Mouse (Mus musculus) T-helper 17 cell (primary cell): ENCODE measurements around the gene Sema3b.

ENCODE experiments used
- in situ Hi-C, 2 experiments: fragments of 300-600 bp; cut with MboI, MseI; formaldehyde crosslinking; loops; 1 replicate in 1 of 2; 2 replicates in 1 of 2; pipeline ENCODE4 v1.15.1; 2025; ENCODE audit warnings: high pct_unique_total_duplicates in 2 of 2

Gene Sema3b

DNA sequence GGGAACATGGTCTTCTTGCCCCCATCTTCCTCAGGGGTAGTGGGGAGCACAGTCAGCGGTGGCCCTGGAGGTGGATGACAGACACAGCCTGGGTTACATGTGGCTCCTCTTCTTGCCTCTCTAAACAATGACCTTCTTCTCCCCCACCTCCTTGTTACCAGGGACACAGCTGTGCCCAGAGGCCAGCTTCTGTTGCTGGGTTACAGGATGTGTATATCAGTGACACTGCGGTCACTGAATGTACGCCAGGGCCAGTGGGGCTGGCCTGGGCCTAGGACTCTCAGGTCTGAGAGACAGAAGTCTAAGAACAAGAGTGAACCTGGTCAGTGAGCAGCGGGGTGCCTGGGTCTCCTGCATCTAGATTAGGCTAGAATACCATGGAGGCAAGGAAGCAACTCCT is 6.0 kb upstream of the Sema3b start:
- in situ Hi-C loops, result no loop called here

DNA sequence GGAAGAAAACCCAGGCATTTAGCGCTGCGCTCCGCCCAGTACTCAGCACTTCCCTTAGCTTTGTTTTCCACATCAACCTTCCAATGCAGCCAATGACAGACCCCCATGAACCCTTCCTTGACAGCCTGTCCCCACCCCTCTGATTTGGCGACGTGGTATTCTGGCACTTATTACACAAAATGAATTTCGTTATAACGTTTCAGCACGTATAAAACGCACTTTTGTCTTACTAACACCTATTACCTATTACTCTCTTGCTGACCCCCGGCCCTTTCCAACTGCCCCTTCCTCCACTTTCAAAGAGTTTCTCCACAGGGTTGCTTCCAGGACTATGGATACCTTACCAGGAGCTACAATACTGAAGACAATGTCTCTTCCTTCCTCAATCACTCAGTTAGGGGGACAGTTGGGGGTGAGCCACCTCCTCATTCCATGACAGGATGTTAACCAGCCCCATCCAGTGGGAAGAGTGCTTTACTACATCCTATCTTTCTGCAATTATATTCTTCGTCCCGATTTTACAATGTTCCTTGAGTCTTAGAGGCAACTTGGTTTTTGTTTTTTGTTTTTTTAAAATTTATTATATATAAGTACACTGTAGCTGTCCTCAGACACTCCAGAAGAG is 4.0 kb upstream of the Sema3b start:
- in situ Hi-C loops, result no loop called here

DNA sequence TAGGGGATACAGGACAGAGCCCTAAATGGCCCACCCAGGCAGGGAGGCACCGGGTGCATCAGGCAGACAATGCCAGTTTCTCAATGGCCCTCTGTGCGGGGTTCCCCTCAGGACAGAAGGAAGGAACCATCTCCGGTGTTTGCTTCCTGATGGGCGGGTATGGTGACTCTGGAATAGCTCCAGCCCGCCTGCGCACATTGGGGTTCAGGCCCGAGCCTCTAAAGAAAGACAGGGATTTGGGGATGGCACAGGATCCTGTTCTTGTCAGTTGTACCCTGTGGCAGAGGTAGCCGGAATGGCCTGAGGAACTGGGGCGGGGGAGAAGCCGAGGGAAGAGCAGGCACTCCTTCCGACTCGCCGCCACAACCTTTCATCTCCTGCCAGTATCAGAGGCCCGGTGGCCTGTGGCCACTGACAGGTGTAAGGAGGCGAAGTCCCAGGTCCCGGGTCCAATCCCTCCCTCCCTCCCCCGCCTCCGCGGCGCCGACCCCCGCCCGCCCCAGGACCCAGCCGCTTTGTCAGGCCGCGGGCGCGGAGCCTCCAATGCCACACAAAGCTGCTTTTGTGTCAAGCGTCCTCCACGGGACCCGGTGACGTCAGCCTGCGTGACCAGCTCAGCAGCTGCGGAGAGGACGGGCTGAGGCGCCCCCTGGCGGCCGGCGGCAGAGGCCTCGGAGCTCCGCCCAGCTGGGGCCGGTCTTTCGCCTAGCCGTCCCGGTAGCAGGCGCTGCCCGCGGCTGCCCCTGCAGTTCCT is 3.3 kb upstream of the Sema3b start:
- in situ Hi-C loops, result no loop called here

DNA sequence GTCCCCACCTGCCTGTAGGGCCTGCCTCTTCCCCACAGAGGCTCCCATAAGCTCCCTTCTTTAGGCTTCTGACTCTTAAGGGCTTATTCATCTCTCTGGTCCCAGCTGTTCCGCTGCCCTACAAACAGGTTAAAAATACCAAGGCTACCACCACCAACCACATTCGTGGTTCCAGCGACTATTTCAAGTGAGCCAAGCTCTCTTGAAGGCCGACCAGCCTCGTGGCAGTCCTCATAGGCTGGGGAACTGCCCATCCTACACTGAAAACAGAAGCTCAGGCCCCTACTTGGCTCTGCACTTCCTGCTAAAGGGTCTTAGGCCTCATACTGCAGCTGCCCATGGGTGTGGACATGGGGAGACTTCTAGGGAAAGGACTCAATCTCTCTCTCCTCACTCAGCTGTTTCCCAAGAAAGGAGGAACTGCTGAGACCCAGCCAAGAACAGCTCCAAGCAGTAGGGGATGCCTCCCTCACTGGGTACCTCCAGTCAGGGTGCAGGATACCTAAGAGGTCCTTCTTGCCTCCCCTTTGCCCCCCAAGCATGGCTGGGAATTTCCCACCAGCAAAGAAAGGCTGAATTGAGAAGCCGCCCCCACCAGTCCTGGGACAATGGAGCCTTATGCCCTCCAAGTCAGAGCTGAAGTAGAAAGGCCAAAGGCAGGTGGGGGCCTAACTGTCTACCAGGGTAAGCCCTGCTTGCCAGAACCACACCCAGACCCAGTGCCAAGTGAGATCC is 2.6 kb upstream of the Sema3b start:
- in situ Hi-C loops, result no loop called here

DNA sequence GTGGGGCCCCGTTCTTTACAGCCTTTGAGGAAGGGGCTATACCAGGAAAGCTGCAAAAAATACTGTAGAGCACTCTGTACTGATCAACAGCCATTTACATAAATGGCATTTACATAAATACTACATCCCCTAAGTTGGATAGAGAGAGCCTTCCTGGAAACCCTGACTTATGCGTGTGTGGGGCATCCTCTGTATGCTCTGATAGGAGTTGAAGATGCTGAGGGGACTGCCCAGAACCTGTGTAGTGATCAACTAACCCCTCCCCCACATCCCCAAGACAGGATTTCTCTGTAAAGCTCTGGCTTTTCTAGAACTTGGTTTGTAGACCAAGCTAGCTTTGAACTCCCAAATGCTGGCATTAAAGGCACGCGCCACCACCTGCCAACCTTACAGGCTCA is 403 bp upstream of the Sema3b start:
- in situ Hi-C loops, result no loop called here

DNA sequence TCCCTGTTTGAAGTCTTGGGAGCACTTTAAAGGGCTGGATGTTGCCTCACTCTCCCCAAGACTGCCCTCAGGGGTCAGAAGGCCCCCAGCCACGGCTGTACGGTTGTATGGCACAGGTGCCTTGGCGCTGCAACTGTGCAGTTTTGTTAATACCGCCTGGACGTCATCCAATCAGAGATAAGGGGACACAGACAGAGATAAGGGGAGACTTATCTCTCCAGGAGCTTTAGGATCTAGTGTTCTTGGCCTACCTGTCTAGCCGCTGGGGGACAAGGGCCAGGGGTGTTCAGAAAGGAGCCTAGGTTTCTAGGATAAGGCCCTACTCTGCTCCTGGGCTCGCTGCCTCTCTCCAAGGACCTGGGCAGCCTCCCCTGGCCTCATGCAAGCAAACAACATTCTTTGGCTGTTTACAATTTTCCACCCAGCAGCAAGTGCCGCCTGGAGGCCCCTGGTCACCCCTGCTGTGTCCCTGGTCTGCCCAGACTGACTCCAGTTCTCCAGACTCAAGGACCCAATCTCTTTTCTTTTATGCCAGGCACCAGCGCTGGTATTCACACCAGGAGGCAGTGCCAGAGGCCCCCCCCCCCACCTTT is 1.3 kb downstream of the Sema3b start:
- in situ Hi-C loops, result no loop called here

DNA sequence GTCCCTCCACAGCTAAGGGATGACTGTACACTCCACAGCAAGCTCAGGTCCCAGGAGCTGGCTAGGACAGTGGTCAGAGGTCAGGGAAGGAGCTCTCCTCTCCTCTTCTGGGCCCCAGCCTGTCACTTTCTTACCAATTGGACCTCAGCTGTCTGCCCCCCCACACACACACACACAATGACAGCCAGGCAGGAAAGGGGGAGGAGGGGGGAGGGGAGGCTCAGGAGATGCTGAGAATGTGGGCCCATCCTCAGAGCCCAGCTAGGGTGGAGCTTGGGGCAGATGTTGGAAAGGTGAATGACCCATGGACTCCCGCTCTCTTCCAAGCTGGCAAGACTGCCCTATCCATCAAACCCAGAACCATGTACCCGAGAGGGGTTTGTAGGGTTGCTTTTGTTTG is 2.0 kb downstream of the Sema3b start:
- in situ Hi-C loops, result no loop called here

DNA sequence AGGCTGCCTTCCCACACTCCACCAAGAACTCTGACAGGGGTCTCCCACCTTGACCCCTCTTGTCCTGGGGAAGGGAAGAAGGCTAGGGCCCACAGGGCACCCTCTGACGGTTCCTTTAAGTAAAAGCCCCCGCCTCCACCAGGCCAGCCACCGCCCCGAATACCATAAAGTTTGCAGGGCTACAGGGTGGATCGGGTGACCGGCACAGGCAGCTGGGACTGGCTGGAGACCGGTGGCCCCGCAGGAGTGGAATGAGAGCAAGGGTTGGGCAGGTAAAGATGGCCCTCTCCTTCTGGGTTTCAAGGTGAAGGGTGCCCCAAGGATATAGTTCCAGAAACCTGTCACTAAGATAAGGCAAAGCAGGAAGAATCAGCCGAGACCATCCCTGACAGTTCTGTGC is 2.4 kb downstream of the Sema3b start:
- in situ Hi-C loops, result no loop called here

DNA sequence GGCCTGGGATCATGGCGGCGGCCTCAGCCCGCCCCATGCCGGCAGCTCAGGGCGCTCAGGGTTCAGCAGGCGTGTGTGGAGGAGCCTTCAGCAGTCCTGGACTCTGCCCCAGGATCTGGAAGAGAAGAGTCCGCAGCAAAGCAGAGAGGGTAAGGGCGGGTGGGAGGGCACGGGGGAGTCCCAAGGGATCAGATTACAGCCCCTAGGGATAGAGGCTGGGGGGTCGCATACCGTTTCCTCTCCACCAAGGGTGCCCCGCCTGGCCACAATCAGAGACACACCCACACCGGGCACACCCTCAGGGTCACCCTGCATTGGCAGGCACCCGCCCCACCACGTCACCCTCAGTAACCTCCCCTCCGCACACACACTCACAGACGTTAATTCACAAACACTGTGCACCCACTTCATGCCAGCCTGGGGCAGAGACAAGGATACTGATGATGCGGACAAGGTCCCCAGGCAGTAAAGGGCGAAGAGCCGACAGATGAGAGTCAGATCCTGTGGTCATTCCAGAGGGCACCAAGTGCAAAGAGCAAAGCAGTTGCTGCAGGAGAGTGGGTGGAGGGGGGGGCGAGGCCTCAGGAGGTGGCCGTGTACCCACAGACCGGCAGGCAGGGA is 3.9 kb downstream of the Sema3b start:
- in situ Hi-C loops, result no loop called here

DNA sequence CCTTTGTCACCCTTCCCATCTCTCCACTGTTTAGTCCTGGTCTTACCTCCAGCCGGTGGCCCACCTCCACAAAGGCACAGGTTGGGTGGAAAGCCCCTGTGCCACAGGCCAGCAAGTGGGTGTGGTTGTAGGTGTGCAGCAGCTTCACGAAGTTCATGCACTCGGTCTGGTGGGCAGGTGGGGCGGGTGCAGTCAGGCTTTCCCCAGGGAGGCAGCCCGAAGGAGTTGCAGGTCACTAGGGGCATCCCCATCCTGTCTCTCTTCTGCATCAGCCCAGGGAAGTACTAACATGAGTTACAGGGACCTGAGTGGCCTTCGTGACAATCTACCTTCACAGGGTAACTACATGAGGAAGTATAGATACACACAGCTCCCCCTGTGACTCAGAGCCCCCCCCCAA is 5.8 kb downstream of the Sema3b start:
- in situ Hi-C loops, result loop anchor here in 1 of 2 experiments (5.0 kb wide), 2 partner anchors 39 to 74 kb away; partner anchors contain the start of gene Gnat1

DNA sequence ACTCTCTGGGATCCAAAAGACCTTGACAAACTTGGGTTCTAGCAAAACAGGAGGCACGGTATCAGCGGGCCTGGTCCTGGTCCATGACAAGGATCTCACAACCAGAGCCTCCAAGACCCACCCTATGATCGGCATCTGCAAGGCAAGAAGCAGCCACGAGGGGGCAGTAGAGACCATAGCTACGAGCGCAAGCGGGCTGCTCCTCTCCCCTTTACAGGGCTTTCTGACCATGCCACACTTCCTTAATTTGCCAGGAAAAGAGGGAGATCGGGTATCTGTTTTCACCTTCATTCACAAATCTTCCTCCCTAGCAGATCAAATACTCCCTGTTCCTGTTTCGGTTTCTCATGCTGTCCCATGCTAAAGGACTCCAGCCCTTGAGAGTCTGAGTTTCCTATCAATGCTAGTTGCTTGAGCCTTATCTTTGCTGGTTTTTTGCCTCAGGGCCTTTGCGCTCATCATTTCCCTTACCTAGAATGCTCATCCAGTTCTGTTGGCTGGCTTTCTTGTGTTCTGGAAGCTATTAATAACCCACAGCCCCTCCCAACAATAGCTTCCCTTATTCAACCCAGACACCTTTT is 6.9 kb downstream of the Sema3b start:
- in situ Hi-C loops, result loop anchor here in 1 of 2 experiments (5.0 kb wide), 2 partner anchors 40 to 75 kb away; partner anchors contain the start of gene Gnat1

DNA sequence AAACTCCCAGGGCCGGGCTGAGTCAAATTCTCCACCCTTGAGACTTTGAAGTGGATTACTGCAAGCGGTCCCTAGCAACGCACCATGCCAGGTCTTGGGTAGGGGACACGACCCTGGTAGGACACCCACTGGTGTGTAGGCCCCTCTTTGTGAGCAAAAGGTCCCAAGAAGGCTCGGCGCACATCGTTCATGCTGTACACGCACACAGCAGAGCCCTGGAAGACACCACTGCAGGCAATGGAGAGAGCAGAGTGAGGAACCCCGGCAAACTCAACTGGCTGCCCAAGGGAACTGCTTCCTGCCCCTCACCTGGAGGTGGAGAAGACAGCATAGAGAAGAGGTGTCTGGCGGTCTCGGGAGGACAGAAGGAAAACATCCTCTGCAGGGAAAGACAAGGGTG is 7.8 kb downstream of the Sema3b start:
- in situ Hi-C loops, result loop anchor here in 1 of 2 experiments (5.0 kb wide), 2 partner anchors 41 to 76 kb away; partner anchors contain the start of gene Gnat1

DNA sequence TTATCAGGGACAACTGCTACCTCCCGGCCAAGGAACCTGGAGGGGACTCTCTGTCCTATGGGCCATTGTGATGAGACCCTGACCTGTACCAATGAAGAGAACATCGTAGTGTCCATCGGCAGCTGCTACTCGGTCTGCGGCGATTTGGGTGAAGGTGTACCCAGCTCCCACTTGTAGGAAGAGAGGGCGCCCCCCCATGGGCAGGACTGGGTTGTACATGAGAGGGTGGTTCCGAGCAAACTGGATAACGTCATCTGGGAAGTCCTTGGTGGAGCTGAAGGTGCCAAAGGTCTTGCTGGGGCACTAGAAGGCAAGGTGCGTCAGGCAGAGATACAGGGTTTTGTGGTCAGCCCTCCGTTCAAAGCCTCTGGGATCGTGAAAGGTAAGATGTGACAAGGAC is 8.3 kb downstream of the Sema3b start:
- in situ Hi-C loops, result loop anchor here in 1 of 2 experiments (5.0 kb wide), 2 partner anchors 42 to 77 kb away; partner anchors contain the start of gene Gnat1

DNA sequence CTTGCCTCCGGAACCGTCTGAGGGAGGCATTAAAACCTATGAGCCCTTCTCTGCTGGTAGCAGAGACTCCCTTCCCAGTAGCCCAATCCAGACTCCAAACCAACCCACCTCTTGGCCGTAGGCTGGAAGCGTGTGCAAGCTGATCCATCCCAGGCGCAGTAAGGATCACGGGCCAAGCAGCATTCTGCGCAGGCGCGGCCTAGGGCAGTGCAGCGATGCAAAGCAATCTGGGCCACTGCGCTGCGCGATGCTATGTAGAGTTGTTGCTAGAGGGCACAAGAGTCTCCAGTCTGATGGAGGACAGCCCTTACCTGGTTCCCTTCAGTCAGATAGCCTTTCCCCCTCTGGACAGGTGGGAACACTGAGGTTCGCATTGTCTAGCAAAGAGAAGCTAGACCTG is 9.2 kb downstream of the Sema3b start:
- in situ Hi-C loops, result loop anchor here in 1 of 2 experiments (5.0 kb wide), 2 partner anchors 42 to 77 kb away; partner anchors contain the start of gene Gnat1

DNA sequence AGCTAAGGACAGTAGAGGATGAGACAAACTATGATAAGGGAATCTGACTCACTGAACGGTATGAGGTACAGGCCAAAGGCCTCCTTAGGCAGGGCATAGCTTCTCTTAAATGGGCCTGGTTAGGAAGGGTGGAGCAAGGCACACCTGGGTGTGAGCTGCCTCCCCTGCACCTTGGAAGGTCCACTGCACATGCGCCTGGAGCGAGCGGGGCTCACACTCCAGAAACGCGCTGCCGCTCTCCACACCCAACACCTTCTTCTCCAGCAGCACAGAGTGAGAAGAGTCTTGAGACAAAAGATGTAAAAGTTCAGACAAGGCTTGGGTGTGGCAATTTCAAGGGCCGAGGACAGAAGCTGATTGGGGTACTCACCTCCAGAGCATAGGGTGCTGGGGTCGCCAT is 9.6 kb downstream of the Sema3b start:
- in situ Hi-C loops, result no loop called here

DNA sequence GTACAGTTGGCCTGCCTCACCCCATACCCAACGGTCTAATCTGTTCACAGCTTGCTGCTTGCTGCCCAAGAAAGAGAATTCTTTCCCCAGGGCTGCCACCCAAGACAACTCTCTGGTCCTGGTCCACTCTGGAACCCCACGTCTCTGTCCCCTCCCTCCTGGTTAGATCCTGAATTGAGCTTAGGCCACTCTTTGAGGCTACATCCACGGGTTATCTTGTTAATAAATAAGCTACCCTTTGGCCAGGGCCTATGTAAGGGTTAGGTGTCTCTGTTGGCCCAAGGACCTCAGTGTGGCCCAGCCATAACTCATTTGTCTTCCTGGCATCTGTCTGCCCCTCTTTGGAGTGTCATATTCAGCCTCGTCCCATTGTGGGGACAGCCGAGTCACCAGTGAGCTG is 10.6 kb downstream of the Sema3b start:
- in situ Hi-C loops, result no loop called here

DNA sequence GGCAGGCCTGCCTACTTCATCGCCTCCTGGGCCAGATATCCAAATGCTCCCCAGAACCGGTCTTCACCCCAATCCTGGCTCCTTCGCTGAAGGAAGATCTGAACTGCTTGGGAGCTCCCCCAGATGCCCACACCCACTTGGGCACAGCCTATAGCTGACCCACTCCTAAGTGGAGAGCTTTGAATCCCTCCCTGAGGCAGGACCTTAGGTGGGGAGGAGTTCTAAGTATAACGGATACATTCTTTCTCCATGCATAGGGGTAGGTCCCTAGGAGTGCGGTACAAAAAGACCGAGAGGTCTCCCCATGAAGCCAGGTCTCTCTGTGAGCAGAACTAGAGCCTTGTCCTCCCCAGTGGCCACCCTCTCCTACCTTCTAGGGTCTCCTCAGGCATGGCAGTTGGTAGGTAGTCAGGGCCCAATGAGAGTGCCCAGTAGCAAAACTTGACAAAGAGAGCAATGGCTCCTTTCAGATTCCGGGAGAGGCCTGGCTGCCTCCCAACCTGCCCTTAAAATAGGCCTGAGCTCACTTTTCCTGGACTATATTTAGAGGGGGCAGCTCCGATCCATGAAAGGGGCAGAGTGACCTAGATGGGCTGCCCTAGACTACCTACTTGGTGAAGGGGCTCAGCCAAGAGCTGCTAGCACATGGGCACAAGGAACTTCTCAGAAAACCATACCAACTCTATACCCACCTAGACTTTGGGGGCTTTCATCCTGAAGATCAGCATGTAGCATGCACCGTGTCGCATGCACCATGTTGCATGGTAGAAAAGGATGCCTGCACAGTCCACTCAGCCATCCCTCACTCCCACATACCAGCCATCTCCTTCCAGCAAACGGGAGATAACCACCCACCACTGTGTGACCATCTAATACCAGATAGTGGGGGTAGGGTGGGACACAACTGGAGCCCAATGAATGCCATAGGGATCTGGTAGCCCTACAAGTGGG is 12.1 kb downstream of the Sema3b start:
- in situ Hi-C loops, result no loop called here

DNA sequence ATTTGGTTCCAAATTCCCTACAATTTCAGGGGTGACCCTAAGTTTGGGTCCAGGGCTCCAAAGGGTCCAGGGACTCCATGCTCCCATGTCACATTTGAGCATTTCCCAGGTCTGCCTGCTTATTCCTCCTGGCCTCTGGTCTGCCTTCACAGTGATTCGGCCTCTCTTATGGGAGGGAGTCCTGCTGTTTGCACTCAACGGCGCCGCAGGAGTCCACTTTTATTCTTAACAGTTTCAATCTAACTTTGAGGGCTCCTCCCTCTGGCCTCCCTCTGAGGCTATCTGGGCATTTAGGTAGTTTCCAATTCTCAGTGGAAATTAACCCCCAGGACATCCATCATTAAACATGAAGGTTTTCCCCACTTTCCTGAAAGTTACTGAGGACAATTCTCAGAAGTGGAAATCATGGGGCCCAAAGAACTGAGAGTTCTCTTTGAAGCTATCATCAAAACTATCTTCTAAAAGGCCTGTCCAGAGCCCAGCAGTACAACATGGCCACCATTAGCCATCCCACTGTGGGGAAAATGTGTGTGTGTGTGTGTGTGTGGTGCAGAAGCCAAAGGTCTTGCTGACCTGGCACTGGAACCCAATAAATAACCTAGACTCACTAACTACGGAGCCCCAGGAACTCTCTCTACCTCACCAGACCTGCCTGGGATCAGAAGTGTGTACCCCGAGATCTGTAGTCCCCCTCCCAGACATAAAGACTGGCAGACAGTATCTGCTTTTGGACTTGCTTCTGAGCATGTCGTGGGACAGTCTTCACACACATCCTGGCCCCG is 14.6 kb downstream of the Sema3b start:
- in situ Hi-C loops, result no loop called here
